Mouse (Mus musculus) C2C12 (cell line): ENCODE measurements around the gene Acacb.

Source experiments
- CTCF ChIP-seq: IDR thresholded peaks from one replicate; pipeline ENCODE4 v1.5.1; 2011; ENCODE audit not compliant: control insufficient read depth, insufficient read depth, insufficient read length
- FOSL1 ChIP-seq: IDR thresholded peaks from one replicate; pipeline ENCODE4 v1.8.0; 2011; ENCODE audit warnings: mild to moderate bottlenecking, low read length; ENCODE audit not compliant: poor library complexity, insufficient read depth, severe bottlenecking
- MAX ChIP-seq: IDR thresholded peaks from one replicate; pipeline ENCODE4 v1.6.1; 2011; ENCODE audit warnings: mild to moderate bottlenecking, control low read depth
- MYOD1 ChIP-seq: IDR thresholded peaks from one replicate; pipeline ENCODE4 v1.6.1; 2011; ENCODE audit warnings: low read depth; ENCODE audit not compliant: control insufficient read depth, insufficient read length
- MYOG ChIP-seq: IDR thresholded peaks from one replicate; pipeline ENCODE4 v1.6.1; 2011; ENCODE audit not compliant: control insufficient read depth, insufficient read length; ENCODE audit errors: extremely low read depth
- USF1 ChIP-seq: IDR thresholded peaks from one replicate; pipeline ENCODE4 v1.6.1; 2011; ENCODE audit warnings: low read depth, mild to moderate bottlenecking, control low read depth, moderate library complexity

GRCm38 (mm10) chr5:114273693-114274402, 127.5 kb downstream of the Acacb start, which contains the start of gene Foxn4:
- TF ChIP-seq MAX (no peak), MYOG (no peak), CTCF (no peak), FOSL1 (no peak), MYOD1 (no peak), USF1 (no peak)
